Mouse (Mus musculus) thymus, adult 2 months (tissue): ENCODE measurements around the gene Iqcf3. TPM values are rescaled to one million over a fixed set of nuclear protein-coding genes. Genes with fewer than 3 reads are reported as not detected.

Experiments used
- DNase-seq: peaks from one replicate; pipeline ENCODE4 v3.0.0; 2021
- H3K27ac ChIP-seq: fragments of 200-500 bp; 2 replicates; pipeline ENCODE4 v1.5.1; 2012; ENCODE audit warnings: low read length, control low read depth; ENCODE audit not compliant: control insufficient read depth, insufficient read depth
- H3K27me3 ChIP-seq: fragments of 200-500 bp; 2 replicates; pipeline ENCODE4 v1.6.1; 2012; ENCODE audit warnings: mild to moderate bottlenecking, low read length, moderate library complexity, mixed read lengths; ENCODE audit not compliant: control insufficient read depth, insufficient read depth
- H3K36me3 ChIP-seq: fragments of 200-500 bp; 2 replicates; pipeline ENCODE4 v1.6.1; 2012; ENCODE audit warnings: mild to moderate bottlenecking, low read length, moderate library complexity; ENCODE audit not compliant: control insufficient read depth, insufficient read depth
- H3K4me1 ChIP-seq: fragments of 200-500 bp; replicated peaks from 2 replicates; pipeline ENCODE4 v1.6.1; 2012; ENCODE audit warnings: low read length; ENCODE audit not compliant: control insufficient read depth, insufficient read depth
- H3K4me3 ChIP-seq: fragments of 200-500 bp; 2 replicates; pipeline ENCODE4 v1.5.1; 2012; ENCODE audit warnings: mild to moderate bottlenecking, low read length, control low read depth, moderate library complexity; ENCODE audit not compliant: control insufficient read depth, insufficient read depth
- CTCF ChIP-seq: fragments of 200-500 bp; IDR thresholded peaks from 2 replicates; pipeline ENCODE4 v1.5.1; 2012; ENCODE audit warnings: mild to moderate bottlenecking, control low read depth, low read length, moderate library complexity, borderline replicate concordance; ENCODE audit not compliant: control insufficient read depth, poor library complexity, insufficient read depth; ENCODE audit errors: extremely low read depth
- POLR2A ChIP-seq: fragments of 200-500 bp; IDR thresholded peaks from 2 replicates; pipeline ENCODE4 v1.6.1; 2012; ENCODE audit warnings: mild to moderate bottlenecking, low read length, control low read depth, moderate library complexity; ENCODE audit not compliant: control insufficient read depth, poor library complexity, insufficient read depth; ENCODE audit errors: extremely low read depth
- WGBS: fragments of 180-500 bp; shearing (Covaris S2); methylation state at CpG from one replicate; pipeline ENCODE4 v1.1.7; 2018; 5-methylcytosine and 5-hydroxymethylcytosine counted together
- polyA plus RNA-seq: library from polyadenylated mRNA; depleted of rRNA; stranded (reverse); fragments of >200 nt; gene quantifications from 2 replicates; pipeline ENCODE4 v1.2.3, GENCODE M21; 2012

The Iqcf3 gene
- polyA plus RNA-seq, 1 experiment: 0.18 TPM

- no peak overlapping the region for H3K4me3 ChIP-seq
- H3K27ac ChIP-seq: no peak overlapping the region
- no peaks in the 10 kb centered on the region for H3K36me3 ChIP-seq
- H3K4me1 ChIP-seq: peaks cover 36% of the 10 kb centered on the region
- H3K27me3 ChIP-seq: no peaks in the 10 kb centered on the region
- TF ChIP-seq POLR2A: no peak
- TF ChIP-seq CTCF: no peak
- no peak for DNase-seq
- 99% methylated on average over 5 of the region's 5 CpGs for WGBS
These were observed 87.7 kb downstream of the Iqcf3 start for GRCm38 (mm10) chr9:106473753-106474105.

- TF ChIP-seq CTCF (no peak), POLR2A (no peak)
- H3K4me3 ChIP-seq: no peak overlapping the region
- no peaks in the 10 kb centered on the region for H3K36me3 ChIP-seq
- WGBS: 96% methylated on average over 16 of the region's 16 CpGs
- H3K4me1 ChIP-seq: peaks cover 35% of the 10 kb centered on the region
- no peak for DNase-seq
- H3K27me3 ChIP-seq: no peaks in the 10 kb centered on the region
- H3K27ac ChIP-seq: no peak overlapping the region
These were observed 88.2 kb downstream of the Iqcf3 start for GRCm38 (mm10) chr9:106473081-106473752.

- Histone ChIP-seq H3K27me3 (no peaks in the 10 kb centered on the region), H3K27ac (no peak overlapping the region), H3K4me3 (no peak overlapping the region), H3K4me1 (peaks cover 26% of the 10 kb centered on the region), H3K36me3 (no peaks in the 10 kb centered on the region)
- no peak for DNase-seq
- TF ChIP-seq CTCF (no peak), POLR2A (no peak)
- 95% methylated on average over 4 of the region's 4 CpGs for WGBS
These were observed 89.1 kb downstream of the Iqcf3 start for GRCm38 (mm10) chr9:106472321-106472720.

GRCm38 (mm10) chr9:106471892-106472291, 89.5 kb downstream of the Iqcf3 start:
- no peak overlapping the region for H3K4me3 ChIP-seq
- H3K27me3 ChIP-seq: no peaks in the 10 kb centered on the region
- TF ChIP-seq POLR2A: no peak
- no peak for TF ChIP-seq CTCF
- H3K27ac ChIP-seq: no peak overlapping the region
- 95% methylated on average over 5 of the region's 5 CpGs for WGBS
- DNase-seq: no peak
- H3K4me1 ChIP-seq: peaks cover 25% of the 10 kb centered on the region
- H3K36me3 ChIP-seq: no peaks in the 10 kb centered on the region

GRCm38 (mm10) chr9:106470991-106471750, 90.3 kb downstream of the Iqcf3 start:
- no peak for DNase-seq
- WGBS: 95% methylated on average over 14 of the region's 14 CpGs
- Histone ChIP-seq H3K27me3 (no peaks in the 10 kb centered on the region), H3K27ac (no peak overlapping the region), H3K36me3 (no peaks in the 10 kb centered on the region), H3K4me1 (peaks cover 20% of the 10 kb centered on the region), H3K4me3 (no peak overlapping the region)
- TF ChIP-seq POLR2A: no peak
- TF ChIP-seq CTCF: no peak

GRCm38 (mm10) chr9:106469776-106470175, 91.7 kb downstream of the Iqcf3 start:
- peaks cover 16% of the 10 kb centered on the region for H3K4me1 ChIP-seq
- no peak overlapping the region for H3K27ac ChIP-seq
- 28% methylated on average over 9 of the region's 9 CpGs for WGBS
- H3K36me3 ChIP-seq: no peaks in the 10 kb centered on the region
- DNase-seq: no peak
- no peak for TF ChIP-seq POLR2A
- no peak for TF ChIP-seq CTCF
- peaks cover 5% of the 10 kb centered on the region; the same call in 1 of the 2 replicates for H3K27me3 ChIP-seq
- no peak overlapping the region for H3K4me3 ChIP-seq

- 39% methylated on average over 6 of the region's 6 CpGs for WGBS
- H3K36me3 ChIP-seq: no peaks in the 10 kb centered on the region
These were observed 92.1 kb downstream of the Iqcf3 start for GRCm38 (mm10) chr9:106469317-106469716.

More at GRCm38 (mm10) chr9:106469317-106469716, 92.1 kb downstream of the Iqcf3 start:
- H3K4me3 ChIP-seq: no peak overlapping the region
- no peak overlapping the region for H3K27ac ChIP-seq
- peaks cover 5% of the 10 kb centered on the region; the same call in 1 of the 2 replicates for H3K27me3 ChIP-seq
- H3K4me1 ChIP-seq: peaks cover 14% of the 10 kb centered on the region
- TF ChIP-seq POLR2A: no peak
- TF ChIP-seq CTCF: no peak
- no peak for DNase-seq
